Mouse (Mus musculus) limb, embryonic 14.5 days (tissue): Measurements from ENCODE around the gene Duox1. TPM values are rescaled to one million over a fixed set of nuclear protein-coding genes. Genes with fewer than 3 reads are reported as not detected.

Experiments used
- ATAC-seq: fragments of 200-750 bp; cut with Nextera tagmentation; 2 replicates; pipeline ENCODE4 v1.8.0; 2017; ENCODE audit warnings: low read depth, moderate number of reproducible peaks, moderate TSS enrichment; ENCODE audit not compliant: low FRiP score
- DNase-seq: peaks from one replicate; pipeline ENCODE4 v3.0.0-alpha.2; 2015; ENCODE audit warnings: low spot score
- H3K27ac ChIP-seq: fragments of 300-500 bp; sonication (generic); replicated peaks from 2 replicates; pipeline ENCODE4 v1.5.1; 2014; ENCODE audit warnings: low read depth, mild to moderate bottlenecking, low read length, moderate library complexity, mixed read lengths
- H3K27me3 ChIP-seq: fragments of 300-500 bp; sonication (generic); 2 replicates; pipeline ENCODE4 v1.6.1; 2014; ENCODE audit warnings: low read length, mixed read lengths; ENCODE audit not compliant: control insufficient read depth, insufficient read depth
- H3K36me3 ChIP-seq: fragments of 300-500 bp; sonication (generic); 2 replicates; pipeline ENCODE4 v1.6.1; 2014; ENCODE audit warnings: mild to moderate bottlenecking, low read length, moderate library complexity, mixed read lengths; ENCODE audit not compliant: control insufficient read depth, insufficient read depth
- H3K4me1 ChIP-seq: fragments of 300-500 bp; sonication (generic); 2 replicates; pipeline ENCODE4 v1.6.1; 2014; ENCODE audit warnings: antibody characterized with exemption, low read length, mixed read lengths; ENCODE audit not compliant: control insufficient read depth, insufficient read depth
- H3K4me2 ChIP-seq: fragments of 300-500 bp; sonication (generic); replicated peaks from 2 replicates; pipeline ENCODE4 v1.6.1; 2014; ENCODE audit warnings: low read depth, mild to moderate bottlenecking, low read length, moderate library complexity; ENCODE audit not compliant: severe bottlenecking
- H3K4me3 ChIP-seq: fragments of 300-500 bp; sonication (generic); replicated peaks from 2 replicates; pipeline ENCODE4 v1.5.1; 2014; ENCODE audit warnings: low read length
- H3K9ac ChIP-seq: fragments of 300-500 bp; sonication (generic); 2 replicates; pipeline ENCODE4 v1.6.1; 2014; ENCODE audit warnings: mild to moderate bottlenecking, low read depth, low read length, moderate library complexity; ENCODE audit not compliant: severe bottlenecking
- H3K9me3 ChIP-seq: fragments of 300-500 bp; sonication (generic); 2 replicates; pipeline ENCODE4 v1.6.1; 2016; ENCODE audit warnings: low read length; ENCODE audit not compliant: control insufficient read depth
- POLR2A ChIP-seq: fragments of 200-500 bp; IDR thresholded peaks from 2 replicates; pipeline ENCODE4 v1.8.0; 2012; ENCODE audit warnings: inconsistent platforms, mild to moderate bottlenecking, moderate library complexity, borderline replicate concordance; ENCODE audit not compliant: insufficient read depth, insufficient read length; ENCODE audit errors: extremely low read depth
- WGBS: fragments of 180-500 bp; shearing (Covaris S2); extraction: QIAGEN DNeasy Blood & Tissue Kit; methylation state at CpG from one replicate; pipeline ENCODE4 v1.1.7; 2014; 5-methylcytosine and 5-hydroxymethylcytosine counted together
- polyA plus RNA-seq, 2 experiments: library from polyadenylated mRNA; depleted of rRNA in 1 of 2; stranded (reverse) in 1 of 2; unstranded in 1 of 2; fragments of >200 nt; fragmentation: Nextera tagmentation in 1 of 2; extraction: Ambion mirVana in 1 of 2; gene quantifications; 2 replicates each; pipeline versions ENCODE4 v1.2.1 to v1.2.3; 2012 to 2014

Duox1 gene
- polyA plus RNA-seq, 2 experiments = 1.2 to 1.6 TPM

DNA sequence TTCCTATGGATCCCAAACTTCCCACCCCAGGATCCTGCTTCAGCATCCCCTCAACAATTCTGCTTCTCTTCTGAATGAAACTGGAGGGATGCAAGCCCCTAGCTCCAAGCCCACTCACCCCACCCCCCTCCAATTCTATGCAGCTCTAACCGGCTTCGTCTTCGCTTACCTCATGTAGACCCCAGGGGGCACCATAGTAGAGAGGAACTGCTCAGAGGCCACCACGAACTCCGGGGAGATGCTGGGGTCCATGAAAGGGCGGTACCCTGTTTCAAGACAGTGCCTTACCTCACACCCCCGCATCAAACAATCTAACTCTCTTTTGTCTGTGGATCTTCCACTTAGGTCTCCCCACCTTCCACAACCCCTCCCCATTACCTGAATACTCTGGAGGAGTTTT, 20.6 kb upstream of the Duox1 start:
- no peaks in the 10 kb centered on the region for H3K9me3 ChIP-seq
- no peak overlapping the region for H3K9ac ChIP-seq
- no peak overlapping the region for H3K4me2 ChIP-seq
- H3K27me3 ChIP-seq = peaks cover 58% of the 10 kb centered on the region
- no peak overlapping the region for H3K4me3 ChIP-seq
- ATAC-seq (no peak), DNase-seq (no peak)
- TF ChIP-seq POLR2A = no peak
- H3K27ac ChIP-seq = no peak overlapping the region
- H3K4me1 ChIP-seq = 0 out of 2 replicates have a peak, but pooled peaks cover 4% of the 10 kb centered on the region
- H3K36me3 ChIP-seq = no peaks in the 10 kb centered on the region
- WGBS = 7% methylated on average over 7 of the region's 7 CpGs

DNA sequence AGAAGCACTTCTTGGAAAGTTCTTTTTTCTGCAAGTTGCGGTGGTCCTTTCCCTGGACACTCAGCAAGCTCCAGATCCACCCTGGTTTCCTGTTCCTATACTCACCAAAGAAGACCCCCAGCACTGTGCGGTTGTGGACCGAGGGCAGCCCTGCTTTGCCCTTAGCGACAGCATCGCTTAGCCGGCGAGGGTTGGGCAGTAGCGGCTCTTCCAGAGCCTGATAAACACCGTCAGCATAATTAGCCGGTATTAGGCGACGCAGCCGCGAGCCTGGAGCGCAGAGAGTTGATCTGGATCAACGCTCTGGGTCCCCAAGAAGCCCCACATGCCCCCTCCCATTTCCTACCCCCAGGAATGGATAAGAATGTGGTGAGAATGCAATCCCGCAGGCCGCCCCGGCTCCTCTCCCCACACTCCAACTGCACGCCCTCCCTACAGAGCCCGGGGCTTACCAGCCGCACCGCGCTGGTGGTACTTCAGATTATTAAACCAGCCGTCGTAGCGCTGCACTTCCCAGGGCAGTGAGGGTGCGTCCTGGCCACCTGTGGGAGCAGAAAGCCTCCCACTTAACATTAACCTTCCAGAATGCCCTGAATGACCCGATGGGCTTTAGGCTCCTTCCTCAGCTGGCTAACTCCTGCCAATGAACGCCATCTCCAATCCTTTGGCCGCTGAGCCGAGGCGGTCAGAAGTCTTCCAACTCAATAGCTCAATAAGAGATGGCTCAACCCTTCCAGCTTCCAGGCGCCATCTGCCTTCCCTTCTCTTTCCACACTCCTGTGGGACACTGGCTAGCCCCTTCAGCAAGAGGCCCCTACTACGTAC, 18.0 kb upstream of the Duox1 start:
- Histone ChIP-seq H3K9ac (no peak overlapping the region), H3K4me1 (peaks cover 21% of the 10 kb centered on the region), H3K36me3 (no peaks in the 10 kb centered on the region), H3K27me3 (peaks cover 84% of the 10 kb centered on the region), H3K4me2 (peak overlapping the region; percentile 6), H3K9me3 (no peaks in the 10 kb centered on the region), H3K4me3 (peak overlapping the region; percentile 1; the same call in 1 of the 2 replicates), H3K27ac (no peak overlapping the region)
- WGBS = 2% methylated on average over 35 of the region's 35 CpGs
- TF ChIP-seq POLR2A = no peak
- ATAC-seq = no peak
- DNase-seq = no peak

DNA sequence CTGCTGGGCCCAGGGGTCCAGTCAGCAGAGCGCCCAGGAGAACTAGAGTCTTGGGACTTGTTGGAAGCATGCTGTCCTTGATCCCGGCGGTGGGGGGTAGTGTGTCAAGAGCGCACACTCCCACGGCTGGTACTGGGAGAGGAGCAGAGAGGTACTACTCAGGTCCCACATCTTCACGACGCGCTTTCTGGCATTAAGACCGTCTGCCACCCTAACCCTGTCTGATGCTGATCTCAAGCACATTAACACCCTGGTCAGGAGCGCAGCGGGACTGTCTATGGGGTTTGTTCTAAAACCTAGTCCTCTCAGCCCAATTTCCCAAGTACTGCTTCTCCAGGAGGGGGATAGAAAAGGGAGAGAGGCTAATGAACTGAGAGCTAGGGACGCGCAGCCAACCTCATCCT, 17.4 kb upstream of the Duox1 start, which contains the start of gene Duox2:
Gene Duox2 (minus strand): TSS at position 354 of the 404 bp plus-strand sequence.
- Histone ChIP-seq H3K9ac (no peak within 1 kb of the TSS), H3K4me3 (peak within 1 kb of the TSS; percentile 26), H3K27me3 (peaks cover 90% of the 10 kb centered on the region), H3K36me3 (no peaks in the 10 kb centered on the region), H3K4me2 (peak within 1 kb of the TSS; percentile 42), H3K27ac (no peak within 1 kb of the TSS), H3K9me3 (no peaks in the 10 kb centered on the region), H3K4me1 (peaks cover 21% of the 10 kb centered on the region)
- no peak for TF ChIP-seq POLR2A
- ATAC-seq = no peak
- DNase-seq = no peak
- WGBS = 1% methylated on average over 13 of the region's 13 CpGs

DNA sequence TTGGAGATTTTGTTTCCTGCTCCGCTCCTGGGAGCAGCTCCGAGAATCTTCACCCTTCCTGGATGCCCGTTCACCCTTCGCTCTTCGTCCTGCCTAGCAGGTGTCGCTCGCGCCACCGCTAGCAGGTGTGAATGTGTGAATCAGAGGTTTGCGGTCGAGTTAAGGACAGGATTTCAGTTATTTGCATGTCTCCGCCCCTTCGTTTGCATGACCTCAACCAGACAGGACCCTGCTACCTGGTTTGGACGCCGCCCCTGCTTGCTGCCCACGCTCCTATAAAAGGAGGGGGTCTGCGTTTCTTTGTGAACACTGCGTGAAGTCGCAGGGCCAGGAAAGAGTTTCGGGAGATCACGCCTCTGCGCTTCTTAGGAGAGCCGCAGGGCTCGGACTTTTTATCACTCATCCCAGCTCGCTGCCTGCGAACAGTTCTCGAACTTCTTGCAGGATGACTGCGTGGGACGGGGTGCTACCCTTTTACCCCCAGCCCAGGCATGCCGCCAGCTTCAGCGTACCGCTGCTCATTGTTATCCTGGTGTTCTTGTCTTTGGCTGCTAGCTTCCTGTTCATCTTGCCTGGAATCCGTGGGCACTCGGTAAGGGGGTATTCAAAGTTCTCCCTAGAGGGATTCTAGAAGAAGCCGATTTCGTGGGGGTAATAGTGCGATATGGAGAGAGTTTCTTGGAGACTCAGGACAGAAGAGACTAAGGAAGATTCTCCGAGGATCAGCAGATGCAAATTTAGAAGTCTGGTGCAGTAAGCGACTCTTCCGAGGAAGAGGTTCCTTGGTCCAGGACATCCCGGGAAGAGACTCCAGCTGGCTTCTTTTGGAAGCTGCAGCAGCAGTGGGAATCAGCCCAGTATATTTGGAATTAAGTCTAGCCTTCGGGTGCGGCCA, 16.6 kb upstream of the Duox1 start, which contains the start of gene Duoxa2:
Gene Duoxa2 (plus strand): TSS at position 305 of the 895 bp plus-strand sequence.
- H3K4me1 ChIP-seq = peaks cover 21% of the 10 kb centered on the region
- H3K27me3 ChIP-seq = peaks cover 95% of the 10 kb centered on the region
- no peak for TF ChIP-seq POLR2A
- WGBS = 1% methylated on average over 43 of the region's 43 CpGs
- H3K4me3 ChIP-seq = peak within 1 kb of the TSS; percentile 26
- no peaks in the 10 kb centered on the region for H3K36me3 ChIP-seq
- DNase-seq (peak; percentile 42), ATAC-seq (no peak)
- no peaks in the 10 kb centered on the region for H3K9me3 ChIP-seq
- H3K4me2 ChIP-seq = peak within 1 kb of the TSS; percentile 42
- no peak within 1 kb of the TSS for H3K27ac ChIP-seq
- no peak within 1 kb of the TSS for H3K9ac ChIP-seq
